Mouse (Mus musculus) neural tube, embryonic 12.5 days (tissue): Measurements from ENCODE around the gene Fli1. TPM values are rescaled to one million over a fixed set of nuclear protein-coding genes. Genes with fewer than 3 reads are reported as not detected.

ENCODE experiments used
- ATAC-seq: fragments of 200-750 bp; cut with Nextera tagmentation; 2 replicates; pipeline ENCODE4 v1.8.0; 2017; ENCODE audit warnings: low read depth, mild to moderate bottlenecking, moderate TSS enrichment, moderate library complexity; ENCODE audit not compliant: low FRiP score
- H3K27ac ChIP-seq: fragments of 300-500 bp; sonication (generic); 2 replicates; pipeline ENCODE4 v1.5.1; 2016
- H3K27me3 ChIP-seq: fragments of 300-500 bp; sonication (generic); replicated peaks from 2 replicates; pipeline ENCODE4 v1.6.1; 2016; ENCODE audit warnings: mild to moderate bottlenecking
- H3K36me3 ChIP-seq: fragments of 300-500 bp; sonication (generic); 2 replicates; pipeline ENCODE4 v1.6.1; 2016; ENCODE audit warnings: mild to moderate bottlenecking
- H3K4me1 ChIP-seq: fragments of 300-500 bp; sonication (generic); 2 replicates; pipeline ENCODE4 v1.6.1; 2016
- H3K4me2 ChIP-seq: fragments of 300-500 bp; sonication (generic); replicated peaks from 2 replicates; pipeline ENCODE4 v1.6.1; 2016; ENCODE audit warnings: mild to moderate bottlenecking
- H3K4me3 ChIP-seq: fragments of 300-500 bp; sonication (generic); 2 replicates; pipeline ENCODE4 v1.5.1; 2016
- H3K9ac ChIP-seq: fragments of 300-500 bp; sonication (generic); 2 replicates; pipeline ENCODE4 v1.6.1; 2016; ENCODE audit warnings: mild to moderate bottlenecking
- H3K9me3 ChIP-seq: fragments of 300-500 bp; sonication (generic); 2 replicates; pipeline ENCODE4 v1.6.1; 2016; ENCODE audit warnings: mild to moderate bottlenecking
- WGBS: fragments of 180-500 bp; shearing (Covaris S2); methylation state at CpG from one replicate; pipeline ENCODE4 v1.1.7; 2016; 5-methylcytosine and 5-hydroxymethylcytosine counted together
- polyA plus RNA-seq: library from polyadenylated mRNA; unstranded; fragments of >200 nt; fragmentation: Nextera tagmentation; extraction: Ambion mirVana; gene quantifications from 2 replicates; pipeline ENCODE4 v1.2.1, GENCODE M21; 2016

Gene Fli1
- polyA plus RNA-seq, 1 experiment from 2014 or later: 15.4 TPM

GRCm38 (mm10) chr9:32569261-32569660, 26.6 kb upstream of the Fli1 start:
- H3K4me1 ChIP-seq: no peaks in the 10 kb centered on the region
- no peaks in the 10 kb centered on the region for H3K27me3 ChIP-seq
- no peak overlapping the region for H3K4me2 ChIP-seq
- WGBS: 68% methylated on average over 4 of the region's 4 CpGs
- H3K27ac ChIP-seq: no peak overlapping the region
- ATAC-seq: no peak
- H3K9ac ChIP-seq: no peak overlapping the region
- no peaks in the 10 kb centered on the region for H3K9me3 ChIP-seq
- H3K36me3 ChIP-seq: no peaks in the 10 kb centered on the region
- no peak overlapping the region for H3K4me3 ChIP-seq

- H3K9me3 ChIP-seq: no peaks in the 10 kb centered on the region
- no peak overlapping the region for H3K4me3 ChIP-seq
- H3K4me2 ChIP-seq: no peak overlapping the region
- H3K4me1 ChIP-seq: no peaks in the 10 kb centered on the region
- no peak for ATAC-seq
- no peak overlapping the region for H3K27ac ChIP-seq
- H3K9ac ChIP-seq: no peak overlapping the region
- 67% methylated on average over 7 of the region's 7 CpGs for WGBS
- no peaks in the 10 kb centered on the region for H3K27me3 ChIP-seq
- no peaks in the 10 kb centered on the region for H3K36me3 ChIP-seq
Observed at GRCm38 (mm10) chr9:32567603-32568002, 24.9 kb upstream of the Fli1 start.

GRCm38 (mm10) chr9:32565309-32565708, 22.6 kb upstream of the Fli1 start:
- Histone ChIP-seq H3K4me1 (no peaks in the 10 kb centered on the region), H3K27me3 (no peaks in the 10 kb centered on the region), H3K4me3 (no peak overlapping the region), H3K4me2 (no peak overlapping the region), H3K27ac (no peak overlapping the region), H3K9me3 (no peaks in the 10 kb centered on the region), H3K9ac (no peak overlapping the region), H3K36me3 (no peaks in the 10 kb centered on the region)
- ATAC-seq: no peak
- 81% methylated on average over 3 of the region's 3 CpGs for WGBS

GRCm38 (mm10) chr9:32562837-32563236, 20.2 kb upstream of the Fli1 start:
- H3K4me3 ChIP-seq: no peak overlapping the region
- no peaks in the 10 kb centered on the region for H3K36me3 ChIP-seq
- 80% methylated on average over 4 of the region's 4 CpGs for WGBS
- H3K27ac ChIP-seq: no peak overlapping the region
- H3K9ac ChIP-seq: no peak overlapping the region
- no peaks in the 10 kb centered on the region for H3K4me1 ChIP-seq
- ATAC-seq: no peak
- no peaks in the 10 kb centered on the region for H3K9me3 ChIP-seq
- H3K4me2 ChIP-seq: no peak overlapping the region
- H3K27me3 ChIP-seq: no peaks in the 10 kb centered on the region

GRCm38 (mm10) chr9:32562409-32562808, 19.7 kb upstream of the Fli1 start:
- no peaks in the 10 kb centered on the region for H3K36me3 ChIP-seq
- no peaks in the 10 kb centered on the region for H3K27me3 ChIP-seq
- H3K9me3 ChIP-seq: no peaks in the 10 kb centered on the region
- H3K4me2 ChIP-seq: no peak overlapping the region
- H3K27ac ChIP-seq: no peak overlapping the region
- H3K4me1 ChIP-seq: no peaks in the 10 kb centered on the region
- H3K4me3 ChIP-seq: no peak overlapping the region
- ATAC-seq: no peak
- 63% methylated on average over 9 of the region's 9 CpGs for WGBS
- H3K9ac ChIP-seq: no peak overlapping the region

DNA sequence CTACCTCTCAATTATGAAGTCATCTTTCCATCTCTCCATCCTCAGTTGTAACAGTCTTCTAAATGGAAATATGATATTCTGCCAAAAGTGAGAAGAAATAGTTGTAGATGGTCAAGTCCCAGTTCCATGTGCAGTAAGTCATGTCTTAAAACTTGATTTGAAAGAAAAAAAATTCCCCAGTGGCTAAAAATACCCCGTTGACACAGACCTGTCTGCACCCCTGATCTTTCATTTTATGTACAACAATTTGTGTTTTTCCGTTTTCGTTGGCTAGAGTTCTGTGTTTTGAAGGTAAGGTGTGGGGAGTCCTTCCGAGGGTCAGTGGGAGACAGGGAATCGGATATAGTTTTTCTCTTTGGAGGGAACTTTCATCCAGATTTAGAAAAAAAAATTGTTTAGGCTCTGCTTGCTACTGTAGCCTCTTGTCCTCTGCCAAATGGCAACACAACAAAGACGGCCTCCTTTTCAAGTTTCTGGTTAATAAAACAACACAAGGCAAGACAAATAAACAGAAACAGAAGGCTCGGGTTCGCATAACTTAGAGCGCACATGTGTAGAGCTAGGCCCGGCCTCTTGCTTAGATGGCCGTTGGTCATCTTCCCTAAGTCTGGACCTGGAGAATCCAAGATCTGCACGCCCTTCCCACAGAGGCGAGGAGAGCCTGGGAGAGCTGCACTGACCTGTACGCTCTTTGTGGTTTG, 18.7 kb upstream of the Fli1 start:
- no peak for ATAC-seq
- Histone ChIP-seq H3K9ac (no peak overlapping the region), H3K4me1 (no peaks in the 10 kb centered on the region), H3K27ac (no peak overlapping the region), H3K36me3 (no peaks in the 10 kb centered on the region), H3K4me2 (no peak overlapping the region), H3K4me3 (no peak overlapping the region), H3K27me3 (no peaks in the 10 kb centered on the region), H3K9me3 (no peaks in the 10 kb centered on the region)
- 84% methylated on average over 14 of the region's 14 CpGs for WGBS

GRCm38 (mm10) chr9:32559859-32560258, 17.2 kb upstream of the Fli1 start:
- H3K4me2 ChIP-seq: no peak overlapping the region
- 61% methylated on average over 8 of the region's 8 CpGs for WGBS

DNA sequence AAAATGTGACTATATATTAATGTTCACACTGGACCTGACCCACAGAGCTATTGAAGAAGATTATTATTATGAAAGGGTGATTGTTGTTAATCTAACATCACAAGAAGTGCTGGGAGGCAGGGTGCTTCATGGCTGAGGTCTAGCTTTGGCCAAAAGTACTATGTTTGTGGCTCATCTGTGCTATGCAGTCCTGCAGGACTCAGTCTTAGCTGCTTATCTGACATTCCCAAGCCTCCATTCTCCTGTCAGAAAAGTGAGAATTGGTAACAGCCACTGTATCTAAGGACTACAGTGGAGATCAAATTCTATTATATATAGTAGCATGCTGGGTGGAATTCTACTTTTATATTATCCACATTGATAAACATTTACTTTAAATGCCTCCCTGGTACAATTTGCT, 16.8 kb upstream of the Fli1 start:
- Histone ChIP-seq H3K9me3 (no peaks in the 10 kb centered on the region), H3K27me3 (no peaks in the 10 kb centered on the region), H3K36me3 (no peaks in the 10 kb centered on the region), H3K4me2 (no peak overlapping the region), H3K4me1 (no peaks in the 10 kb centered on the region), H3K9ac (no peak overlapping the region), H3K4me3 (no peak overlapping the region), H3K27ac (no peak overlapping the region)
- ATAC-seq: no peak

More at GRCm38 (mm10) chr9:32559859-32560258, 17.2 kb upstream of the Fli1 start:
- Histone ChIP-seq H3K9ac (no peak overlapping the region), H3K36me3 (no peaks in the 10 kb centered on the region), H3K9me3 (no peaks in the 10 kb centered on the region), H3K4me3 (no peak overlapping the region), H3K4me1 (no peaks in the 10 kb centered on the region), H3K27me3 (no peaks in the 10 kb centered on the region), H3K27ac (no peak overlapping the region)
- no peak for ATAC-seq

GRCm38 (mm10) chr9:32556313-32556712, 13.7 kb upstream of the Fli1 start:
- ATAC-seq: no peak
- no peaks in the 10 kb centered on the region for H3K9me3 ChIP-seq
- H3K27ac ChIP-seq: no peak overlapping the region
- no peak overlapping the region for H3K4me2 ChIP-seq
- WGBS: 85% methylated on average over 7 of the region's 7 CpGs
- H3K36me3 ChIP-seq: no peaks in the 10 kb centered on the region
- no peak overlapping the region for H3K9ac ChIP-seq
- H3K27me3 ChIP-seq: no peaks in the 10 kb centered on the region
- H3K4me1 ChIP-seq: no peaks in the 10 kb centered on the region
- no peak overlapping the region for H3K4me3 ChIP-seq

GRCm38 (mm10) chr9:32555279-32555678, 12.6 kb upstream of the Fli1 start:
- Histone ChIP-seq H3K9me3 (no peaks in the 10 kb centered on the region), H3K4me3 (no peak overlapping the region), H3K4me2 (no peak overlapping the region), H3K27me3 (no peaks in the 10 kb centered on the region), H3K27ac (no peak overlapping the region), H3K36me3 (no peaks in the 10 kb centered on the region), H3K9ac (no peak overlapping the region), H3K4me1 (no peaks in the 10 kb centered on the region)
- ATAC-seq: no peak
- WGBS: 84% methylated on average over 3 of the region's 3 CpGs

DNA sequence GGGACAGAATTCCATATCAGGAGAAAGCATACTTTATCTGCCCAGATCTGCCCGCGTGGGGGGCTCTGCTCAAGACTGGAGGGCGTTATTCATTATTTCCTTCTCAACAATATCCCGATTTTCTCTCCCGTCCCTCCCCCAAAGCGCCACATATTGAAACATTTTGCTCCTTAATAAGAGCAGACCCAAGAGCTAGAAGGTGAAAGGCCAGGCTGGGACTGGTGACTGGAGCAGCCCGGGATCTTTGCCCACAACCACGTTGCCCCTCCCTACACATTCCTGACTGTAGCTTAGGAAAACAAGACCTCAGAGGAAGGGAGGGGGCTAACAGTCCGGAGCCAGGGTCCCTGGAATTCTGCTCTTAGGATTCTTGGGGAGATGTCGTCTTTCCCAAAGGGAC, 7.9 kb upstream of the Fli1 start:
- no peak overlapping the region for H3K27ac ChIP-seq
- 3% methylated on average over 10 of the region's 10 CpGs for WGBS
- ATAC-seq: no peak

GRCm38 (mm10) chr9:32549462-32550384, 7.1 kb upstream of the Fli1 start:
- Histone ChIP-seq H3K9ac (no peak overlapping the region), H3K36me3 (no peaks in the 10 kb centered on the region), H3K4me1 (peaks cover 23% of the 10 kb centered on the region), H3K4me3 (no peak overlapping the region), H3K9me3 (no peaks in the 10 kb centered on the region), H3K27me3 (peaks cover 52% of the 10 kb centered on the region), H3K27ac (no peak overlapping the region), H3K4me2 (no peak overlapping the region)
- WGBS: 14% methylated on average over 6 of the region's 6 CpGs
- no peak for ATAC-seq

More for the DNA sequence above, 7.9 kb upstream of the Fli1 start:
- Histone ChIP-seq H3K4me2 (no peak overlapping the region), H3K9ac (no peak overlapping the region), H3K9me3 (no peaks in the 10 kb centered on the region), H3K27me3 (peaks cover 44% of the 10 kb centered on the region), H3K36me3 (no peaks in the 10 kb centered on the region), H3K4me3 (no peak overlapping the region), H3K4me1 (peaks cover 15% of the 10 kb centered on the region)
